Mouse (Mus musculus): ENCODE measurements at regions not wholly inside any gene's neighbourhood (a gene's known extent, or its start where the extent isn't known, plus 50 kb on each side); places are given as distances from the start of the nearest gene placed in this dataset.

GRCm38 (mm10) chr4:10141238-10141934 is 732.9 kb upstream of the 2610301B20Rik start:
- no peak for DNase-seq (ENCODE audit: low spot score)

GRCm38 (mm10) chr4:10149911-10150310 is 724.4 kb upstream of the 2610301B20Rik start:
- DNase-seq (ENCODE audit: low spot score) = no peak

GRCm38 (mm10) chr4:10150501-10150900 is 723.8 kb upstream of the 2610301B20Rik start:
- DNase-seq (ENCODE audit: low spot score) = peak; percentile 34

GRCm38 (mm10) chr4:10155705-10156390 is 718.5 kb upstream of the 2610301B20Rik start:
- no peak for DNase-seq (ENCODE audit: low spot score)

- no peak for DNase-seq (ENCODE audit: low spot score)
Measured at GRCm38 (mm10) chr4:10189896-10190295, 684.4 kb upstream of the 2610301B20Rik start.

- no peak for DNase-seq (ENCODE audit: low spot score)
Measured at GRCm38 (mm10) chr4:10197245-10197943, 676.9 kb upstream of the 2610301B20Rik start.

- no peak for DNase-seq (ENCODE audit: low spot score)
Measured at GRCm38 (mm10) chr4:10201835-10202234, 672.5 kb upstream of the 2610301B20Rik start.

GRCm38 (mm10) chr4:10204224-10204623 is 670.1 kb upstream of the 2610301B20Rik start:
- DNase-seq (ENCODE audit: low spot score) = no peak

GRCm38 (mm10) chr4:10209324-10209923 is 664.9 kb upstream of the 2610301B20Rik start:
- no peak for DNase-seq (ENCODE audit: low spot score)

GRCm38 (mm10) chr4:10211303-10211702 is 663.0 kb upstream of the 2610301B20Rik start:
- no peak for DNase-seq (ENCODE audit: low spot score)

- DNase-seq (ENCODE audit: low spot score) = no peak
Measured at GRCm38 (mm10) chr4:10235324-10235723, 639.0 kb upstream of the 2610301B20Rik start.

GRCm38 (mm10) chr4:10242117-10242516 is 632.2 kb upstream of the 2610301B20Rik start:
- DNase-seq (ENCODE audit: low spot score) = no peak

GRCm38 (mm10) chr4:10242909-10243308 is 631.4 kb upstream of the 2610301B20Rik start:
- no peak for DNase-seq (ENCODE audit: low spot score)

GRCm38 (mm10) chr4:10254029-10254690 is 620.1 kb upstream of the 2610301B20Rik start:
- no peak for DNase-seq (ENCODE audit: low spot score)

GRCm38 (mm10) chr4:10257537-10257936 is 616.8 kb upstream of the 2610301B20Rik start:
- DNase-seq (ENCODE audit: low spot score) = no peak

- no peak for DNase-seq (ENCODE audit: low spot score)
Measured at GRCm38 (mm10) chr4:10260351-10260750, 613.9 kb upstream of the 2610301B20Rik start.

GRCm38 (mm10) chr4:10265942-10266341 is 608.4 kb upstream of the 2610301B20Rik start:
- DNase-seq (ENCODE audit: low spot score) = no peak

- no peak for DNase-seq (ENCODE audit: low spot score)
Measured at GRCm38 (mm10) chr4:10285562-10285961, 588.7 kb upstream of the 2610301B20Rik start.

- no peak for DNase-seq (ENCODE audit: low spot score)
Measured at GRCm38 (mm10) chr4:10290326-10290725, 584.0 kb upstream of the 2610301B20Rik start.

- no peak for DNase-seq (ENCODE audit: low spot score)
Measured at GRCm38 (mm10) chr4:10295012-10295530, 579.2 kb upstream of the 2610301B20Rik start.

GRCm38 (mm10) chr4:10296220-10296619 is 578.1 kb upstream of the 2610301B20Rik start:
- DNase-seq (ENCODE audit: low spot score) = no peak

- DNase-seq (ENCODE audit: low spot score) = no peak
Measured at GRCm38 (mm10) chr4:10311886-10312285, 562.4 kb upstream of the 2610301B20Rik start.
